Mouse (Mus musculus): ENCODE measurements around the gene Grm5. TPM values are rescaled to one million over a fixed set of nuclear protein-coding genes. Genes with fewer than 3 reads are reported as not detected.

Grm5 gene
- polyA plus RNA-seq (2015; fragmentation: Nextera tagmentation; extraction: Ambion mirVana) = 0.06 TPM in 1 of 2 replicates, not detected in the other

- Histone ChIP-seq H3K27ac (ENCODE audit: low read length) (no peak within 1 kb of the TSS), H3K4me2 (replicated peaks; ENCODE audit: low read depth, low read length) (peak within 1 kb of the TSS; percentile 32; the same call in 1 of the 2 replicates), H3K9me3 (ENCODE audit: low read length) (no peaks in the 10 kb centered on the region), H3K4me1 (ENCODE audit: insufficient read depth, low read depth, low read length) (no peaks in the 10 kb centered on the region), H3K27me3 (replicated peaks; ENCODE audit: insufficient read depth, low read length) (0 out of 2 replicates have a peak, but pooled peaks cover 3% of the 10 kb centered on the region), H3K36me3 (ENCODE audit: insufficient read depth, low read length) (no peaks in the 10 kb centered on the region), H3K9ac (replicated peaks; ENCODE audit: low read depth) (no peak within 1 kb of the TSS), H3K4me3 (ENCODE audit: low read depth, low read length) (no peak within 1 kb of the TSS)
- TF ChIP-seq EP300 (IDR thresholded peaks at IDR 0.05) (no peak), CTCF (IDR thresholded peaks at IDR 0.05) (no peak)
- 22% methylated on average over 2 of the region's 2 CpGs for WGBS
- DNase-seq (ENCODE audit: low spot score) (no peak), ATAC-seq (no peak)
These were observed at the start of gene Grm5 for GRCm38 (mm10) chr7:87583868-87584267. Gene Grm5, plus strand, starts transcription at chr7:87584168.

DNA sequence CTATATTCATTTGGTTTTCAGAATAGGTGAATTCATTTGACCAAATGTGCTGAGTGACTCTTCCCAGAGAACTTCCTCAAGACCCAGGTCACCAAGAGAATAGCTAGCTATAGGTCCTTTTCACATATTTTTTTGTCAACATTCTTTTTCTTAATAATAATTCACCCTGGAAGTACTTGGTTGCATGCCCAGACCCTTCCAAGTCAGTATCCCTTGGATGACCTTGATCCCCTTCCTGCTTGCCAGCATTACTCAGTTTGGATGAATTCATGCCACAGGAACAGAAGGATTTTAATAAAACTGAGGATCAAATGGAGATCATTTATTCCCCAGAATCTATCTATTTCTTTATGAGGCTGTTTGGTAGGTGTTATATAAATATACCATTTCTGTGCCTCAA is 44.9 kb upstream of the Grm5 start:
- Histone ChIP-seq H3K4me1 (ENCODE audit: insufficient read depth, low read depth, low read length) (no peaks in the 10 kb centered on the region), H3K4me2 (replicated peaks; ENCODE audit: low read depth, low read length) (no peak overlapping the region), H3K9ac (replicated peaks; ENCODE audit: low read depth) (no peak overlapping the region), H3K4me3 (ENCODE audit: low read depth, low read length) (no peak overlapping the region), H3K27ac (ENCODE audit: low read length) (no peak overlapping the region), H3K9me3 (ENCODE audit: low read length) (no peaks in the 10 kb centered on the region), H3K27me3 (replicated peaks; ENCODE audit: insufficient read depth, low read length) (no peaks in the 10 kb centered on the region), H3K36me3 (ENCODE audit: insufficient read depth, low read length) (no peaks in the 10 kb centered on the region)
- ATAC-seq = no peak
- TF ChIP-seq CTCF (IDR thresholded peaks at IDR 0.05) = no peak
- TF ChIP-seq EP300 (IDR thresholded peaks at IDR 0.05) = no peak
- no peak for DNase-seq (ENCODE audit: low spot score)

- H3K4me3 ChIP-seq (ENCODE audit: low read depth, low read length) = no peak overlapping the region
- H3K27ac ChIP-seq (ENCODE audit: low read length) = no peak overlapping the region
- H3K27me3 ChIP-seq (replicated peaks; ENCODE audit: insufficient read depth, low read length) = no peaks in the 10 kb centered on the region
- H3K36me3 ChIP-seq (ENCODE audit: insufficient read depth, low read length) = no peaks in the 10 kb centered on the region
- no peak for ATAC-seq
- TF ChIP-seq CTCF (IDR thresholded peaks at IDR 0.05) (no peak), EP300 (IDR thresholded peaks at IDR 0.05) (no peak)
- H3K4me1 ChIP-seq (ENCODE audit: insufficient read depth, low read depth, low read length) = no peaks in the 10 kb centered on the region
- 19% methylated on average over 1 of the region's 1 CpGs for WGBS
- H3K9me3 ChIP-seq (ENCODE audit: low read length) = no peaks in the 10 kb centered on the region
- H3K4me2 ChIP-seq (replicated peaks; ENCODE audit: low read depth, low read length) = no peak overlapping the region
- DNase-seq (ENCODE audit: low spot score) = no peak
- H3K9ac ChIP-seq (replicated peaks; ENCODE audit: low read depth) = no peak overlapping the region
These were observed 18.7 kb upstream of the Grm5 start for GRCm38 (mm10) chr7:87565300-87565699.

DNA sequence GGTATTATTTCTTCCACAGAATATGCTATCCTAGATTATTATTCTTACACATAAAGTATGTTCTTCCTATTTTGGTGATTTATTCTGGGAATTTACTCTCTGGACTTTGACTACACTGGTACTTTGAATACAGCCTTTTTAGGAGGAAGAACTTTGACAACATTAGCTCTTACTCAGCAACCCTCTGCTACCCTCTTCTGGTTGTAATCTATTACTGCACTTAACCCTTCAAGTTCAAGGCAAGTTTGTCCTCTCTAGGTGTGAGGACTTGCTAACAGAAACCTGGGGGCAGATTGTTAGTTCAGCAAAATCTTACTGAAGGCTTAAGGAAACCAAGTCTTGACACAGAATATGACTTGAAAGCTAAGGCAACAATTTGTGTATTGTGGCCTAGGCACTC is 17.5 kb upstream of the Grm5 start:
- Histone ChIP-seq H3K4me1 (ENCODE audit: insufficient read depth, low read depth, low read length) (no peaks in the 10 kb centered on the region), H3K36me3 (ENCODE audit: insufficient read depth, low read length) (no peaks in the 10 kb centered on the region), H3K27ac (ENCODE audit: low read length) (no peak overlapping the region), H3K9me3 (ENCODE audit: low read length) (no peaks in the 10 kb centered on the region), H3K27me3 (replicated peaks; ENCODE audit: insufficient read depth, low read length) (no peaks in the 10 kb centered on the region), H3K9ac (replicated peaks; ENCODE audit: low read depth) (no peak overlapping the region), H3K4me3 (ENCODE audit: low read depth, low read length) (no peak overlapping the region), H3K4me2 (replicated peaks; ENCODE audit: low read depth, low read length) (no peak overlapping the region)
- DNase-seq (ENCODE audit: low spot score) (peak; percentile 52), ATAC-seq (no peak)
- peak; percentile 76 for TF ChIP-seq CTCF (IDR thresholded peaks at IDR 0.05)
- TF ChIP-seq EP300 (IDR thresholded peaks at IDR 0.05) = no peak

DNA sequence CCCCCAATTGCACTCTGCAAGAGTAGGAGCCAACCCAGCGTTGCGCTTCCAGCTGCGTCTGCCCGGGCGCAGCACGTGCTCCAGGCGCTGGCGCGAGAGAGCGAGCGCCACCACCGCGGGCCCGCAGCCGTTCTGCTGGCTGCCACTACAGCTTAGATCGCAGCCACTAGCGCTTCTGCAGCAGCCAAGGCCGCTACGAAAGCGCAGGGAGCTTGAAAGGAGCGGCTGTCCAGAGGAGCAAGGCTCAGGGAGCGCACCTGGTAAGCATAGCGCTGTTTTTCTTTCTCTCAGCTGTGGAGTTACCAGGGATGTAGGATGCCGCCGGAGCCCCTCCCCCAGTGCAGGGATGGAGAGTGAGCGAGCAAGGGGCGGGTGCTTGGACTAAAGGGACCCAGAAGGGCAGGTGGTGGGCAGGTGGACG is 323 bp downstream of the Grm5 start:
- Histone ChIP-seq H3K27ac (ENCODE audit: low read length) (no peak overlapping the region), H3K4me2 (replicated peaks; ENCODE audit: low read depth, low read length) (peak overlapping the region; percentile 32; the same call in 1 of the 2 replicates), H3K36me3 (ENCODE audit: insufficient read depth, low read length) (no peaks in the 10 kb centered on the region), H3K4me1 (ENCODE audit: insufficient read depth, low read depth, low read length) (no peaks in the 10 kb centered on the region), H3K9ac (replicated peaks; ENCODE audit: low read depth) (no peak overlapping the region), H3K4me3 (ENCODE audit: low read depth, low read length) (no peak overlapping the region), H3K27me3 (replicated peaks; ENCODE audit: insufficient read depth, low read length) (0 out of 2 replicates have a peak, but pooled peaks cover 3% of the 10 kb centered on the region), H3K9me3 (ENCODE audit: low read length) (no peaks in the 10 kb centered on the region)
- DNase-seq (ENCODE audit: low spot score) = peak; percentile 8
- 2% methylated on average over 28 of the region's 28 CpGs for WGBS
- ATAC-seq = no peak
- no peak for TF ChIP-seq CTCF (IDR thresholded peaks at IDR 0.05)
- TF ChIP-seq EP300 (IDR thresholded peaks at IDR 0.05) = no peak

- H3K27ac ChIP-seq (ENCODE audit: low read length) = no peak overlapping the region
- 0 out of 2 replicates have a peak, but pooled peaks cover 3% of the 10 kb centered on the region for H3K27me3 ChIP-seq (replicated peaks; ENCODE audit: insufficient read depth, low read length)
- TF ChIP-seq CTCF (IDR thresholded peaks at IDR 0.05) = no peak
- no peak for TF ChIP-seq EP300 (IDR thresholded peaks at IDR 0.05)
- H3K36me3 ChIP-seq (ENCODE audit: insufficient read depth, low read length) = no peaks in the 10 kb centered on the region
- no peak overlapping the region for H3K9ac ChIP-seq (replicated peaks; ENCODE audit: low read depth)
- ATAC-seq = no peak
- H3K4me2 ChIP-seq (replicated peaks; ENCODE audit: low read depth, low read length) = no peak overlapping the region
- H3K4me1 ChIP-seq (ENCODE audit: insufficient read depth, low read depth, low read length) = no peaks in the 10 kb centered on the region
- no peak for DNase-seq (ENCODE audit: low spot score)
- no peaks in the 10 kb centered on the region for H3K9me3 ChIP-seq (ENCODE audit: low read length)
- 16% methylated on average over 10 of the region's 10 CpGs for WGBS
- H3K4me3 ChIP-seq (ENCODE audit: low read depth, low read length) = no peak overlapping the region
These were observed 2.4 kb downstream of the Grm5 start for GRCm38 (mm10) chr7:87586271-87586937.
